Mouse (Mus musculus) A20 (cell line): Measurements from ENCODE around the gene Cdca3.
"Not testable (repeated sequence)": the region's sequence is repeated elsewhere in the genome, so short reads cannot be mapped to it uniquely, and the experiment has no call there.

ENCODE experiments used
- DNase-seq: peaks from one replicate; pipeline ENCODE4 v3.0.0-alpha.2; 2011; ENCODE audit warnings: low read depth, low spot score

Cdca3 gene

GRCm38 (mm10) chr6:124809052-124809774 is 20.1 kb upstream of the Cdca3 start:
- no peak for DNase-seq

DNA sequence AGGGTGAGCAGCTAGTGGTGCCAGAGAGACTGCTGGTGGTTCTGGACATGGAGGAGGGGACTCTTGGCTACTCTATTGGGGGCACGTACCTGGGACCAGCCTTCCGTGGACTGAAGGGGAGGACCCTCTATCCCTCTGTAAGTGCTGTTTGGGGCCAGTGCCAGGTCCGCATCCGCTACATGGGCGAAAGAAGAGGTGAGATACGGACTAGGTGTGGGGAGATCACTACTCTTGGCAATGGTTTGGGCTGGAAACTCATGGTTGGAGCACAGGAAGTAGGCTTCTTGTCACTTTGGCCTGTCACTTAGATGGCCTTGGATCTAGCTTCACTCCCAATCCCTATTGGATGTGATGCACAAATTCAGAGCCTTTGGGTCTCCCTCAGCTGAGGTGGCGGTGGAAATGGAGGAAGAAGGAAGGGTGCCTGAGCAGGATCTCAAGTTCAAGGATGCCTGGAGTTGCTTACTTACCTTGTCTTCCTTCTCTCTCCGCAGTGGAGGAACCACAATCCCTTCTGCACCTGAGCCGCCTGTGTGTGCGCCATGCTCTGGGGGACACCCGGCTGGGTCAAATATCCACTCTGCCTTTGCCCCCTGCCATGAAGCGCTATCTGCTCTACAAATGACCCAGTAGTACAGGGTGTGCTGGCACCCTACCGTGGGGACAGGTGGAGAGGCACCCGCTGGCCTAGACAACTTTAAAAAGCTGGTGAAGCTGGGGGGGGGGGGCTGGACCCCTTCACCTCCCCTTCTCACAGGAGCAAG is 19.4 kb upstream of the Cdca3 start:
- peak; percentile 60 for DNase-seq

GRCm38 (mm10) chr6:124810566-124811402 is 18.6 kb upstream of the Cdca3 start:
- not testable (repeated sequence) for DNase-seq

DNA sequence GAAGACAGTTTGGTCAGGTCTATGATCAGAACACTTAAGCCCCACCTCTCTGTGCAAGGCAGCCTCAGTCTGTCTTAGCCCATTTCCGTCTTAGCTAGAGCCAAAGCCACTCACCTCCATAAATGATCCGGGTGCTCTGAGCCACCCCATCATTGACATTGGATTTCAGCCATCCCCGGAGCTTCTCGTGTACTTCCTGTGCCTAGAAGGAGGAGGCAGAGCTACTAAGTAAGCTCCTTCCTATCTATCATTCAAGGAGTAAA is 18.0 kb upstream of the Cdca3 start:
- no peak for DNase-seq

DNA sequence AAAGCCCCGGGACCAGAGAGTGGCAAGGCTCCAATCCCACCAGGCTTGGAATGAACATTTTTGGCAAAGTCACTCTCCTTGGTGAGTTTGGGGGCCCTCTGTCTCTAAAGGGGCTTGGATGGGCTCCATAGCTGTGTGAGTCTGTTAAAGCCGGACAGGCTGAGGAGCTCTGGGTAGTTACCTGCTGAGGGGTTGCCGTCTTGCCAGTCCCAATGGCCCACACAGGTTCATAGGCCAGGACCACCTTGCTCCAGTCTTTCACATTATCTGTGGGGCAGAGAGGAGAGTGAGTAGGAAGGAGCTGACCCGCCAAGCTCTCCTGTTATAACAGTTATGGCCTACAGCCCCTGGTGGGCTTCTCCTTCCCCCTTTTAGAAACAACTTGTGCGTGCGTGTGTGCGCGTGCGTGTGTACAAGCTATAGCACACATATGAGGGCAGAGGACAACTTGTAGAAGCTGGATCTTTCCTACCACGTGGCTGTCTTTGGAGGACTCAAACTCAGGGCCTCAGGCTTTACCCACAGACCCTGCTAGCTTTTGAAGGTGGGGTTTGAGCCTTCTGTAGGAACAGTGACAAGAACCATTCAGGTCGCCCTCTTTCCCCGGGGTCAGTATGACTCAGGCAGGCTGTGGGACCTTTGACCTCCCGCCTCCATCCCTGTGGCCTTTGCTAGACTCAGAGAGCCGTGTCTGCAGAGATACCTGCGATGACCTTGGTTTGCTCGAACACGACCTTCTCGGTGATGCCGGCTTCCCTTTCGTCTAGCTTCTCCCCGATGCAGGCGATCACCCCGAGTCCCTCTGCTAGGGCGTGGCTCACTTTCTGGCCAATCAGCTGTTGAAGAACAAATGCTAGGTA is 17.4 kb upstream of the Cdca3 start:
- DNase-seq = no peak

DNA sequence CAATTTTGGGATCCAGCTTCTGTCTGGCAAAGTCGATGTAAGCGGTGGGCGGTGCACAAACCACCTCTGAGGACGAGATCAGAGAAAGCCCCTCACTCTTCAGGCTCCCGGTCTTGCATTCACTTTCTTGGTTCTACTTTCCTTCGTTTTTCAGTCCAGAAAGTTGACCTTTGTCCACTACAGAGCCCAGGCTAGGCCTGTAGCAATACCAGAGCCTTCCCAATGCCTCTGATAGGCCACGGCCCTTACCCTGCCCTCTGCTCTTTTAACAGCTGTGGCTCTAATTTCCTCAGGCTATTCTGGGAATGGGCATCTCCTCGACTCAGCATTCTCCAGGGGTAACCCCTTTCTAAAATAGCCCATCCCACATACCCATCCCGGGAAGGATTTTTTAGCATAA is 16.5 kb upstream of the Cdca3 start:
- no peak for DNase-seq

GRCm38 (mm10) chr6:124813496-124813895 is 15.9 kb upstream of the Cdca3 start:
- DNase-seq = peak; percentile 84

DNA sequence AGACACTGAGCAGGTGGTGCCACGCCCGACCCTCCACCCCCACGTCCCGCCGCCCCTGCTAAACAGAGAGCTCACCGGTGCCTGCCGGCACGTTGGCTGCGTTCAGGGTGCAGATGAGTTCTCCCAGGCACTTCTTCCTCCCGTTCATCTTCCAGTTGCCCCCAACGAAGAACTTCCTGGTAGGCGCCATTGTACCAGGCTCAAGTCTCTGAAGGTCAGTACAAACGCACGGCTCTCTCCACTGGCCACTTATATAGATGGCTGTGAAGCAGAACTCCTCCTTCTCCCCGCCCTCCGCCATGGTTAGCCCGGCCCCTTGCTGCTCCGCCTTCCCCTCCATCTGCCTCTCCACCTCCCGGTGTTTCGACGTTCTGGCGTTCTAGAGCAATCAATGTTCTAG is 15.4 kb upstream of the Cdca3 start, which contains the start of gene Tpi1:
Gene Tpi1, minus strand, starts transcription at position 364 of the 400 bp plus-strand sequence.
- peak; percentile 93 for DNase-seq

DNA sequence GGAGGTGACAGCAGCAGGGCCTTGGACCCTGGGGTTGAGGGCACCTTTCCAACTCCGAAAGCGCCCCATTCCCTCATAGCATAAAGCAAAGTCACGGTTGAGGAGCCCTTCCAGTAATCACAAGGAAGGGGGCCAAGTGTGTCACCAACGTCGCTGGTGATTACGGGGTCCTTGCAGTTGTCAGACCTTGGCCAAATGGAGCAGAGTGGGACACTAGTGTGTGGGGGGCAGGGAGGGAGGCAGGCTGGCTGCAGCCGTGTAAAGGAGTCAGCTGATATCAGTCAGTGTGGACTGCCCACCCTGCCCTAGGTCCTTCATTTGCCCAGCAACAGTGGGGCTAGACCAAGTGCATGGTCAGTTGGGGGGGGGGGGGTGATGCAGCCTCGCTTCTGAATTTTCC is 14.9 kb upstream of the Cdca3 start:
- no peak for DNase-seq

- no peak for DNase-seq
Observed at GRCm38 (mm10) chr6:124814858-124815774, 14.2 kb upstream of the Cdca3 start.

DNA sequence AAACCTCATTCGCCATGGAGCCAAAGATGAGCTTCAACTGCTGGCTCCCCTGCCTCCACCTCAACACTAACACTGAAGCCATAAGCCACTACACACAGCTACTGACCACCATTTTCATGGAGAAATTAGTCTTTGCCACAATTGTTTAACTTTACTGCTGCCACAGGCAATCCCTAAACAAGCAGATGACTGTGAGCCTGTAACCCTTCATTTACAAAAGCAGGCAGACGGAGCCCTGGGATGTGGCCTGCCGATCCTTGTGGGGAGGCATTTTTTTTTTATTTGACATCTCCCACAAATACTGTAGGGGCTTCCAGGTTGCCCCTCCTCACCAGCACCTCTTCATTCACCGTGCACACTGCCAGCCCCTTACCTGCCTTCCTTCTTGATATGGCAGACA is 12.7 kb upstream of the Cdca3 start:
- DNase-seq = no peak

DNA sequence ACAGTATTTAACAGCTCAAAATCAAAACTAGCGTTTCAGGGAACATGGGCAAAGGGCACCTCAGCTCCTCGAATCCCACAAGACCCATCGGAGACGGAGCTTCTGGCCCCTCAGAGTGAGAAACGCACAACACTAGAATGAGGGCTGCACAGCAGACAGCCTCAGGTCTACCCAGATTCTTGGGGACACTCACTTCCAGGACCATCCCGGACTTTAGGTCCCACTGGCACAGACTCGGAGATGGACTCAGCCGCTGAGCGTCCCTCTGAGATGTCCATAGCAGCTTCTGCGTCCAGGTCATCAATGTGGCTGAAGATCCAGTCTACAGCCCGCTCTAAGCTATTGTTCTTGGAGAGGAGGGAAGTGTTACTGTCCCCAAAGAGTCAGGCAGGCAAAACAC is 12.2 kb upstream of the Cdca3 start:
- DNase-seq = no peak

GRCm38 (mm10) chr6:124817563-124817962 is 11.8 kb upstream of the Cdca3 start:
- no peak for DNase-seq

GRCm38 (mm10) chr6:124817971-124818370 is 11.4 kb upstream of the Cdca3 start:
- no peak for DNase-seq

GRCm38 (mm10) chr6:124820891-124821290 is 8.5 kb upstream of the Cdca3 start:
- no peak for DNase-seq

- no peak for DNase-seq
Observed at GRCm38 (mm10) chr6:124822049-124822448, 7.3 kb upstream of the Cdca3 start.

GRCm38 (mm10) chr6:124828101-124828592 is 1.2 kb upstream of the Cdca3 start:
- DNase-seq = peak; percentile 78

GRCm38 (mm10) chr6:124829799-124830700 is 703 bp downstream of the Cdca3 start:
- DNase-seq = peak; percentile 97

DNA sequence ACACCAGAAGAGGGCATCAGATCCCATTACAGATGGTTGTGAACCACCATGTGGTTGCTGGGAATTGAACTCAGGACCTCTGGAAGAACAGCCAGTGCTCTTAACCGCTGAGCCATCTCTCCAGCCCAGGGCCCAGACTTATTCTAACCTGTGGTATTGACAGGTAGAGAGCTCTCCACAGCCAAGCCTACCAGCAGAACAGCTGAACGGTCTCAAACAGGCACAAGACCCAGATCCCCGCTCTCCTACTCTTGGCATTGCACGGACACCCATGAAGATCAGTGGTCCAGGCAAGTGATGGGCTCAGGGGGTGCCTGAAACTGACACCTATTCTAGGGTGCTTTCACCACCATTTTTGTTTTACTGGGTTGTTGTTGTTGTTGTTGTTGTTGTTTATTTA is 1.9 kb downstream of the Cdca3 start:
- DNase-seq = not testable (repeated sequence)
